Mouse (Mus musculus): ENCODE measurements at regions not wholly inside any gene's neighbourhood (a gene's known extent, or its start where the extent isn't known, plus 50 kb on each side); places are given as distances from the start of the nearest gene placed in this dataset.

- ATAC-seq (ENCODE audit: insufficient read depth), result no peak
- 64% methylated on average over 5 of the region's 5 CpGs for WGBS (ENCODE audit: insufficient replicate concordance)
- Histone ChIP-seq H3K27me3 (ENCODE audit: control insufficient read depth, insufficient read depth, low read length) (no peaks in the 10 kb centered on the region), H3K9ac (replicated peaks) (no peak overlapping the region), H3K4me2 (ENCODE audit: low read depth) (no peak overlapping the region), H3K36me3 (replicated peaks; ENCODE audit: control insufficient read depth, insufficient read depth, low read depth) (no peaks in the 10 kb centered on the region), H3K27ac (no peak overlapping the region), H3K4me1 (replicated peaks; ENCODE audit: control insufficient read depth in 2 of 2, insufficient read depth in 2 of 2, low read length in 1 of 2) (no peaks in the 10 kb centered on the region), H3K4me3 (ENCODE audit: insufficient read depth in 1 of 2, low read depth in 2 of 2, low read length in 2 of 2) (no peak overlapping the region), H3K9me3 (ENCODE audit: control insufficient read depth, low read length) (no peaks in the 10 kb centered on the region)
- no peak for DNase-seq (ENCODE audit: low read depth in 3 of 3, low spot score in 3 of 3)
- TF ChIP-seq EP300 (IDR thresholded peaks at IDR 0.05; ENCODE audit: low read depth) (no peak), CTCF (IDR thresholded peaks at IDR 0.05; ENCODE audit: low read depth) (no peak)
Observed at GRCm38 (mm10) chr9:72166084-72166483, 54.4 kb upstream of the Tcf12 start.

GRCm38 (mm10) chr9:72166611-72167010 is 54.9 kb upstream of the Tcf12 start:
- no peak overlapping the region for H3K4me2 ChIP-seq (ENCODE audit: low read depth)
- no peak for ATAC-seq (ENCODE audit: insufficient read depth)
- H3K4me3 ChIP-seq (ENCODE audit: insufficient read depth in 1 of 2, low read depth in 2 of 2, low read length in 2 of 2), result no peak overlapping the region
- H3K36me3 ChIP-seq (replicated peaks; ENCODE audit: control insufficient read depth, insufficient read depth, low read depth), result no peaks in the 10 kb centered on the region
- TF ChIP-seq CTCF (IDR thresholded peaks at IDR 0.05; ENCODE audit: low read depth), result no peak
- TF ChIP-seq EP300 (IDR thresholded peaks at IDR 0.05; ENCODE audit: low read depth), result no peak
- DNase-seq (ENCODE audit: low read depth in 3 of 3, low spot score in 3 of 3), result no peak
- H3K4me1 ChIP-seq (replicated peaks; ENCODE audit: control insufficient read depth in 2 of 2, insufficient read depth in 2 of 2, low read length in 1 of 2), result no peaks in the 10 kb centered on the region
- no peak overlapping the region for H3K9ac ChIP-seq (replicated peaks)
- no peak overlapping the region for H3K27ac ChIP-seq
- WGBS (ENCODE audit: insufficient replicate concordance), result 41% methylated on average over 5 of the region's 5 CpGs
- H3K9me3 ChIP-seq (ENCODE audit: control insufficient read depth, low read length), result no peaks in the 10 kb centered on the region
- H3K27me3 ChIP-seq (ENCODE audit: control insufficient read depth, insufficient read depth, low read length), result no peaks in the 10 kb centered on the region

GRCm38 (mm10) chr9:72169231-72169630 is 57.6 kb upstream of the Tcf12 start:
- Histone ChIP-seq H3K27me3 (ENCODE audit: control insufficient read depth, insufficient read depth, low read length) (no peaks in the 10 kb centered on the region), H3K4me3 (ENCODE audit: insufficient read depth in 1 of 2, low read depth in 2 of 2, low read length in 2 of 2) (no peak overlapping the region), H3K36me3 (replicated peaks; ENCODE audit: control insufficient read depth, insufficient read depth, low read depth) (no peaks in the 10 kb centered on the region), H3K27ac (no peak overlapping the region), H3K4me1 (replicated peaks; ENCODE audit: control insufficient read depth in 2 of 2, insufficient read depth in 2 of 2, low read length in 1 of 2) (no peaks in the 10 kb centered on the region), H3K4me2 (ENCODE audit: low read depth) (peak overlapping the region; percentile 62), H3K9me3 (ENCODE audit: control insufficient read depth, low read length) (no peaks in the 10 kb centered on the region), H3K9ac (replicated peaks) (no peak overlapping the region; the same call in 1 of the 2 replicates)
- DNase-seq (ENCODE audit: low read depth in 3 of 3, low spot score in 3 of 3), result no peak
- WGBS (ENCODE audit: insufficient replicate concordance), result 51% methylated on average over 5 of the region's 5 CpGs
- TF ChIP-seq EP300 (IDR thresholded peaks at IDR 0.05; ENCODE audit: low read depth), result no peak
- TF ChIP-seq CTCF (IDR thresholded peaks at IDR 0.05; ENCODE audit: low read depth), result no peak
- ATAC-seq (ENCODE audit: insufficient read depth), result no peak

- Histone ChIP-seq H3K4me1 (replicated peaks; ENCODE audit: control insufficient read depth in 2 of 2, insufficient read depth in 2 of 2, low read length in 1 of 2) (no peaks in the 10 kb centered on the region), H3K27me3 (ENCODE audit: control insufficient read depth, insufficient read depth, low read length) (no peaks in the 10 kb centered on the region), H3K4me2 (ENCODE audit: low read depth) (peak overlapping the region; percentile 62), H3K9ac (replicated peaks) (peak overlapping the region; percentile 25), H3K9me3 (ENCODE audit: control insufficient read depth, low read length) (no peaks in the 10 kb centered on the region), H3K27ac (no peak overlapping the region), H3K4me3 (ENCODE audit: insufficient read depth in 1 of 2, low read depth in 2 of 2, low read length in 2 of 2) (peak overlapping the region; percentile 42 to 59), H3K36me3 (replicated peaks; ENCODE audit: control insufficient read depth, insufficient read depth, low read depth) (no peaks in the 10 kb centered on the region)
- ATAC-seq (ENCODE audit: insufficient read depth), result 0 out of 2 replicates have a peak, but pooled peaks have one; percentile 37
- peak in 2 of 3 experiments; percentile 6 to 13 for DNase-seq (ENCODE audit: low read depth in 3 of 3, low spot score in 3 of 3)
- WGBS (ENCODE audit: insufficient replicate concordance), result 6% methylated on average over 12 of the region's 12 CpGs
- TF ChIP-seq EP300 (IDR thresholded peaks at IDR 0.05; ENCODE audit: low read depth) (no peak), CTCF (IDR thresholded peaks at IDR 0.05; ENCODE audit: low read depth) (no peak)
Observed at GRCm38 (mm10) chr9:72169728-72170188, 58.1 kb upstream of the Tcf12 start.

- no peak for ATAC-seq (ENCODE audit: insufficient read depth)
- Histone ChIP-seq H3K4me3 (ENCODE audit: insufficient read depth in 1 of 2, low read depth in 2 of 2, low read length in 2 of 2) (peak overlapping the region; percentile 42 to 59), H3K4me2 (ENCODE audit: low read depth) (peak overlapping the region; percentile 62), H3K27ac (no peak overlapping the region), H3K9ac (replicated peaks) (peak overlapping the region; percentile 25), H3K36me3 (replicated peaks; ENCODE audit: control insufficient read depth, insufficient read depth, low read depth) (no peaks in the 10 kb centered on the region), H3K9me3 (ENCODE audit: control insufficient read depth, low read length) (no peaks in the 10 kb centered on the region), H3K4me1 (replicated peaks; ENCODE audit: control insufficient read depth in 2 of 2, insufficient read depth in 2 of 2, low read length in 1 of 2) (no peaks in the 10 kb centered on the region), H3K27me3 (ENCODE audit: control insufficient read depth, insufficient read depth, low read length) (no peaks in the 10 kb centered on the region)
- 8% methylated on average over 9 of the region's 9 CpGs for WGBS (ENCODE audit: insufficient replicate concordance)
- DNase-seq (ENCODE audit: low read depth in 3 of 3, low spot score in 3 of 3), result no peak
- TF ChIP-seq CTCF (IDR thresholded peaks at IDR 0.05; ENCODE audit: low read depth) (no peak), EP300 (IDR thresholded peaks at IDR 0.05; ENCODE audit: low read depth) (no peak)
Observed at GRCm38 (mm10) chr9:72170235-72170634, 58.6 kb upstream of the Tcf12 start.
